Mouse (Mus musculus) monocyte, adult 5-6 weeks (primary cell): ENCODE data around the gene C1qa. TPM values are rescaled to one million over a fixed set of nuclear protein-coding genes. Genes with fewer than 3 reads are reported as not detected.

ENCODE experiments used
- ATAC-seq: fragments of 153-309, 156-312 bp; replicated peaks from 2 replicates; pipeline ENCODE4 v1.8.0; 2017; ENCODE audit warnings: mild to moderate bottlenecking; ENCODE audit not compliant: low TSS enrichment, insufficient number of reproducible peaks, severe bottlenecking, poor library complexity, low FRiP score
- total RNA-seq: library from RNA; stranded (forward); fragments of 200-1000, 200-491, 200-594 nt; gene quantifications from 3 replicates; pipeline ENCODE4 v1.2.3, GENCODE M21; 2017

Gene C1qa
- total RNA-seq, result 0.32 TPM in 1 of 3 replicates, not detected in the others

DNA sequence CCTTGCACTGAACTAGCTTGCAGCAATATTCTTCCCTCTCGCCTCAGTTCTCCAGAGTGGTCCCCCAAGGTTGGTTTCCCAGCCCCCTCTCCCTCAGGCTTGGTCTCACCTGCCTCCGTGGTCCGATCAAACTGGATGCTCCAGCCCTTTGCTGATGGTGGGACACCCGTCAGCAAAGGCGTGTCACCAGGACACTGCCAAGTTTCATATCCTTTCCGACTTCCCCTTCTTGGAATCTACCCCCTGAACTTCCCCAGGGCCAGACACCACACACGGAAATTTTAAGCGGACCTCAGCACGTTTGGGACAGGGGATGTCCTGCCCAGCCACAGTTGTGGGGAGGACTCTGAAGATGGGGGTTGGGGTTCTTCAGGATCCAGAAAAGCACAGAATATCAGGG lies at the start of gene C1qa:
TSS of gene C1qa (minus strand) at position 167 of the 400 bp plus-strand sequence.
- ATAC-seq, result no peak

DNA sequence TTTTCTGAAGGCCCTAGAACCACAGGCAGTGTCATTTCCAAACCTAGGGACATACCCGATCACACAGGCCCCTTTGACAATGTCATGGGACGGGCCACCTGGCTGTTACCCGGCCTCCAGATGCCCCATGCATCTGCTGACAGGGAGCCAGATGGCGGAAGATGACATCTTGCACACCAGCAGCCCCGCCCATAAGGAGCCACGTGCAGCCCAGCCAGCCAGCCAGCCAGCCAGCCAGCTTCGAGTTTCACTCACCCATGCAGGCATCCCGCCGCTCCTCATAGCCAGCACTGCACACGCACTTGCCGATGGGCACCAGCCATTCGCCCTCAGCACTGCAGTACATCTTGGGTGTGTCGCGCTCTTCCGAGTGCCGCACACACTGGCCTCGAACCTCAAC lies 46.8 kb upstream of the C1qa start:
- ATAC-seq, result no peak

- no peak for ATAC-seq
These were observed 46.2 kb upstream of the C1qa start for GRCm38 (mm10) chr4:136944558-136945350.

DNA sequence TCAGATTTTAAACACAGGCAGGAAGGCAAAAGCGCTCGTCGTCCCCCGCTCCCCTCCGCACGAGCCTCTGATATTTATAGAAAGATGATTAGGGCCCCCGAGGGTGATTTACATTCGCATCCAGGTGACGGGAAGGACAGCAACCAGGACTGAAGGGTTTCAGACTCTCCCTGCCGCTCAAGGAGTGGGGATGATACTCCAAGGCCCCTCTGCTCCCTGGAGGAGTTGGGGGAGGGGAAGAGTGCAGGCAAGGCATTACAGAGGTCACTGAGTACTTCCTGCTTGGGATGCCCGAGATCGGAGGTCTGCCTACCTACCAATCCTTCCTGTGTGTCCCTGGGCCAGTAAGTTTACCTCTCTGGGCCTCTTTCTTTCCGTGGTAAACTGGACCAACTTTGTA lies 44.6 kb upstream of the C1qa start:
- ATAC-seq, result no peak

DNA sequence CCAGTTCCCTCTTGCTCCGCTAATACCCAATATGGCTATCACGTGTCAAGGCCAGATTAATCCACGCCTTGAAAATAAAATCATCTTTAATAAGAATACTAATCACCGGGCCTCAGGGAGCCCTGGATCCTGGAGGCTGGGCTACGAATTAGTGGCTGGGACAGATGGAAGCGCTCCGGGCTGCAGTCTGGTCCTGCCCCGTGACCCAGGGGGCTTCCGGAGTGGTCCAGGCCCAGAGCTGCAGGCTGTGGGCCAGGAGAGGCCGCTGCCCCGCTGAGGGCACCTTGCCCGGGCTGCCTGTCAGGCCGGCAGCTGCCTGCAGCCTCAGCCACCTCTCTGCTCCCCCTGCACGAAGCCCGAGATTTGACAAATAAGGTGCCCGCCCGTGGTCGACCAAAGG lies 44.2 kb upstream of the C1qa start:
- no peak for ATAC-seq

- ATAC-seq, result no peak
These were observed 39.3 kb upstream of the C1qa start for GRCm38 (mm10) chr4:136937935-136938334.

DNA sequence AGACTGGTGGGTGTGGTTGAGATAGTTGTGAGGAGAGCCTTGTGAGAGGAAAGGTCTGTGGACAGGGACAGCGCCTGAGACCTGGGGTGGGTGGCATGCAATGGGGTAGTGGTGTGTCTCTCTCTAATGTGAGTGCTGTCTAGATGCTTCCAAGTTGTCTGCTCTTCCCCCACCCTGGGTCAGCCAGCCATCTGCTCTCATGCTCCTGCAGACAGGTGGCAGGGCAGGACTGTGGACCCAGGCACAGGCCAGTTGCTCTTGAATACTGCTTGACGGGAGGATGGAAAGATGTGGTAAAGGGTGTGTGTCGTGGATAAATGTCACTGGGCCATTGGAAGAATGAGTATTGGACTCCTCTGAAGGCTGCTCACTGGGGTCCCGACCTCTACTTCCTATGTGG lies 38.7 kb upstream of the C1qa start:
- no peak for ATAC-seq

DNA sequence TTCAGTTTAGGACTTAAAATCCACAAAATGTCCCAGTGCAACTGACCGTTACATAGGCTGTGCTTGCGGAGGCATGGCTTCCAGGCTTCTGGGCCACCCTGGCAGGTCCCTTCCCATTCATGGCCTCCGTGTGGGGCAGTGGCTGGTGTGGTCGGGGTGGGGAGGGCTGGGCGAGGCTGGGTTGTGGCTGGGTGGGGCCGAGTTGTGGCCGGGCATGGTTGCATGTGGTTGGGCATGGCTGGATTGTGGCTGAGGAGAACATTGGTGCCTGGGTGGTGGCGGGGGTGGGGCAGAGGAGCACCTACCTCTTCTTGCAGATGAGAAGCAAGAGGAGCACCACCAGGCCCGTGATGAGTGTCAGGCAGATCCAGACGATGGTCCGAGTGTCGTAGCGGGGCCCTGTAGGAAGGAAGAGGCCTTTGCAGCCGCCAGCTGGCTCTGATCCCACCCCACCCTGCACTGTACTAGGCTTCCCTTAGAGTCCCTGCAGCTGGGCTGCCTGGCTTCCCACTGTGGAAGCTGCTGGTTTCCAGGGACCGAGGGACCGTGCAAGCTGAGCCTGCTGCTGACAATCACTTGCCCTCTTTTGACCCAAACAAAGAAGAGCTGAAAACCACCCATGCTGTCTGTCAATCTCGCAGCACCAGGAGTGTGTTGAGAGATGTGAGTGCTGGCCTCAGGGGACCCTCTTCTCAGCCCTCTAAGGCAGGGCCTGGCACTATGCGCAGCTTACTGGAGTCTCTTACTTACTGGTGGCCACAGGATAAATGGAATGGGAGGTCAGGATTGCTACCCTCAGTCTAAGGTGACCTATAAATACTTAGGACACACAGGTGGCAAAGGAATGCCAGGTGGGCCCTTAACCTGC lies 36.4 kb upstream of the C1qa start:
- ATAC-seq, result no peak

DNA sequence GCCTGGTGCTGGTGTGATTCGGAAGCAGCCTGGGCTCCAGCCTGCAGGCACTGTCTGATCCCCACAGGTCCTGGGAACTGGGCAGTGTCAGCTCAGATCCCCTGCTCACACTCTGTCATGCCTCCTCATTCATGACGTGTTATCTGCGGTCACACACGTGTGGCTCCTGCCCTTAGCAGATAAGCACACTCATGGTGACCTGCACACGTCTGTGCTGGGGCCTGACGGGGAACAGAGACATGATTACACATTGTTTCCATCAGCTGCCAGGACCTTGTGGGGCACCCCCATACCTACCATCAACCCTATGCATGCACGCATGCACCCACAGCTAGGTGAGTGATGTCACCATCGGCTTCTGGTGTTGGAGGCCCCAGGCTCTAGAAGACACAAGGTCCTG lies 31.9 kb upstream of the C1qa start:
- ATAC-seq, result no peak

DNA sequence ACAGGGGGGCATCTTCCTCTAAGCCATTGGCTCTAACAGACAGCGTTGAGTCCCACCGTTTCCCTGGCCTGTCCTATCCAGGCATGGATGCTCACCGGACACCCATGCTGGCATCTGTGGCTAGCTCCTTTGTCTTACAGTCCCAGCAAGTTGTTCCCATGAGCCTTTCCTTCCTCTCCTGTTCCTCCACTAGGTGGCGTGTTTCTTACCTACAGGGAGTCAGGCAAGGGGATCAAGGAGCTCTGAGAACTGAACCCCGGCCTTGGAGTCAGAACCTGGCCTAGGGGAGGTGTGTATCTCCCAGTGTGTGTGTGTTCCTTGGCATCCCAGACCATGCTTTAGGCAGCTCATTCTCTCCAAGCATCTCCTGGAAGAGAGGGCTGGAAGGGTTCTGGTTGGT lies 30.3 kb upstream of the C1qa start:
- ATAC-seq, result no peak

DNA sequence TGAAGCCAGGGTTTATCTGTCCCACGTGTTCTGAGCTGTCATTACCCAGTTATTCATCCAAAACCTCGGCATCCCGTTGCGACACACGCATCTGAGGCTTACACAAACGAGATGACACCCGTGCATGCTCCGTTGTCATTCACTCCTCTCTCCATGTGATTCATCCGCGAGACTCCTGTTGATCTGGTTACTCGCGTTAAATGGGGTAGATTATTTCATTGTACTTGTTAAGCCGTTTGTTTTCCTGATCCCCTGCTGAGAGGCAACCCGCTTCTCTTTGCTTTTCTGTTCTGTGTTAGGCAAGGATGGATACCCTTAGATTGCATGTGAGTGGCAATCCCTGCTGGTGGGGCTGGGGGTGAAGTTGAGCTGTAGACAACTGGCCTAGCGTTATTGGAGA lies 27.2 kb upstream of the C1qa start:
- ATAC-seq, result no peak

DNA sequence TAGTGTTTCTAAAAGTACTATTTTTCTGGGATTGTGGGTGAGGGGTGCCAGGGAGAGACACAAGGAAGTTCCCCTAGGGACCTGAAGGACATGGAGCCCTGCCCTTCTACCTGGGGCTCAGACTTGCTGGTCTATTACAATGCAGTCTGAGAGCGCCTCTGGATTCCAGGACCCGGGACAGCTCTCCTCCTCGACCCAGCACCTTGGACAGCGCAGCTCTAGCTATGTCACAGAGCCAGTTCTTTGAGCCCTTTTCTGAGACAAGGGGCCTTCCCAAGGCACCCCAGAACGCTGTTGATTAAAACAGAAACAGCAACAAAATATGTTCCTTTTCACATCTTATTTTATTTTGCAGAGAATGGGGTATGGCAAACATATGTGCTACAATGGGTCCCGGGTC lies 25.9 kb upstream of the C1qa start:
- no peak for ATAC-seq

DNA sequence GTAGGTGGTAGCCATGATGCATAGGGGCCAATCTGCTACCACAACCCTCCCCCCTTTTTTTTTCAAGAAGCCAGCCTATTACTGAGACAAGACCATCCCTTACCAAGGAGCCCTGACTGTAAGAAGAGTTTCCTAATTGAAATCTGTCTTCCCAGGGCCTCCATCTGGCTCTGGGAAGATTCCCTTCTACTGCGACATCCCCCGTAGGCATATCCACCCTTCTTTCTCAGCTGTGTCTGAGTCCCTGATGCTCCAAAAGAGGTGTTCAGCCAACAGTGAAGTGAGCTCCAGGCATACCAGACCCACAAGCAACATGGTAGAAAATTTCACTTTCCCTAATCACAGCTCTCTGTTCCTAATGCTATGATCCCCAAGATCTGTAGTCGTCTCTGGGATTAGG lies 20.9 kb upstream of the C1qa start:
- no peak for ATAC-seq

- no peak for ATAC-seq
These were observed 20.2 kb upstream of the C1qa start for GRCm38 (mm10) chr4:136918834-136919233.

DNA sequence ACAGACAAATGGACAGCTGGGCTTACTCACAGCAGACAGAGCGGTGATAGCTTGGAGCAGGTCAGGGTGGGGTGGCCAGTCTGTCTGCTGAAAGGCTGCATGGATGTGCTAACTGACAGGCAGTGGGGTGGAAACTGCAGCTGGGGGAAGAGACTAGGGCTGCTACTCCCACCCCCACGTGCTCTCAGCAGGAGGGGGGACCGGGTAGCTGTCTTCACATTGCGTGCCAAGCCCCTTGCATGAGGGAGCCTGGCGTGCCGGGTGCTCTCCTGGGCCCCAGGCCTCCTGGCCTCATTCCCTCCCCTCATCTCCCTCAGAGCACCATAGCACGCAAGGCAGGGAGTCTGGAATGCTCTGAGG lies 18.5 kb upstream of the C1qa start:
- ATAC-seq, result no peak

DNA sequence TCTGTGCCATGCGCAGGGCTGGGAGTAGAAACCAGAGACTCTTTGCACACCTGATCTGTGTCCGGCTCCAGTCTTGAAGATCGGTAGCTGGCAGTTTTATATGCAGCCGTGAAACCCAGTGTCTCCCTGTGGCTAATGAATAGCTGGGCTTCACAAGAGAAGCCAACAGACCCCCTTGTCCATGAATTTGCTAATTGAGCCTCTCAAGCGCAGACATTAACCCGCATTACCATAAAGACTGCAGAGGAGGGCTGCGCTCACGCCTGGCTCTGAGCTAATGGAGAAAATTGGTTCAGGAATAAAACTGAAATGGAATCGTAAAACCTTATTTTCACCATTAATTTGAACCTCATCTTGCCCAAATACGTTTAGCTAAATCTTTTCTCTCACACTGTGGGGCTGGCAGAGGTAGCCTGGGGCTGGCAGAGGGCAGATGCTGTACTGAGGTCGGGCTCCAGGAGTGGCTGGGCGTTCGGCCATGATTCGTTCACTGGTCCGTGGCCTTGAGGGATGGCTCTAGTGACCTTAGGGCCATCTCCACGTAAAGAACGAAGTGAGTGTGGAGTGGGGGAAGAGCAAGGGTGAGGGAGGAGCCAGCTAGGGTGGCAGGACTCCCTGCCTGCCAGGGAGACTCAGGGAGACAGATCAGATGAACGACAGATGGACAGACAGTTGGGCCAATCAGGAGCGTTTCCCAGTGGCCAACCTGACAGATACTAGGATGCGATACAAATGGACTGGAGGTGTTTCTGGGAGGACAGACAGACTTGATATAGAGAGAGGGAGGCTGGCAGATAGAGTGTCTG lies 18.0 kb upstream of the C1qa start:
- no peak for ATAC-seq

DNA sequence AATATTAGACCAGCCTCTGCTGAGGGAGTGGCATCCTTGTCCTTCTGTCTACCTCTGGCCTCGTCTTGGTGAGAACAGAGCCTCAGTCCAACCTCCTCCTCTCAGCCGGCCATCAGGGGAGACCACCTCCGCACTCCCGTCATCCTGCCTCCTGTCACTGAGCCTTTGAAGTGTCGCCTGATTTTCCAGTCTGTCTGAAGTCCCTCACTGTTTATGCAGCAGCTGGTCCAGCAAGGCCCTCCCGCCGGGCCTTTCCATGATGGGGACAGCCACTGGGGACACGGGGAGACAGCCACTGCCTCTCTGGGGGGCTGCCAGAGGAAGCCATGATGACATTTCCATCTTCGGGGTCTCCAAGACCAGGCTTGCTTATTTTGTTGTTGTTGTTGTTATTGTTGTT lies 14.2 kb upstream of the C1qa start:
- ATAC-seq, result no peak

- ATAC-seq, result no peak
These were observed 13.2 kb upstream of the C1qa start for GRCm38 (mm10) chr4:136911804-136912203.

DNA sequence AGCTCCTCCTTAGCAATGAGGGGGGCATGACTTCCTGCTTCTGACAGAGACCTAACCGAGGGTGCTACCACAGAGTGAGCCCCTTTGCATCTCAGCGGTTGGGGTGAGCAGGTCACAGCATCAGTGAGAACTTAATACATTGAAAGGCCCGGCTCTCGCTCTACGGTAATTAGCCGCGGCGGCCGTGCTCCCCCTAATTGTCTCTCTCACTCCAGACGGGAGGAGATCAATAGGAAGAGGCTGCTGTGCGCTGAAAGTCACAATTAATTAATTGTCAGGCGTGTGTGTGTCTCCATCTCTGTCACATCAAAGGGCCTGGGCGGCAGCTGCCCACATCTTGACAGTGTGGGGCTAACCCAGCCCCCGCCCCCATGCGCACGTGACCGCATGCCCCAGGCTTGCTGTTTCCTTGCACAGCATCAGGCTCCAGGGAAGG lies 12.6 kb upstream of the C1qa start:
- ATAC-seq, result no peak
